Mouse (Mus musculus): ENCODE data around the gene Hpd. TPM values are rescaled to one million over a fixed set of nuclear protein-coding genes. Genes with fewer than 3 reads are reported as not detected.

The Hpd gene
- polyA plus RNA-seq, 1 experiment from 2014 or later: not detected

Other genes with a start within 250 kb of the Hpd start
- gene Kdm2b, start 192.9 kb downstream of the Hpd start, polyA plus RNA-seq (2015; fragmentation: Nextera tagmentation; extraction: Ambion mirVana): 117 and 123 TPM in 2 replicates
- 9.3 and 10.7 TPM in 2 replicates for gene Orai1, start 167.7 kb downstream of the Hpd start, polyA plus RNA-seq (2015; fragmentation: Nextera tagmentation; extraction: Ambion mirVana)
- gene Morn3, start 135.7 kb downstream of the Hpd start, polyA plus RNA-seq (2015; fragmentation: Nextera tagmentation; extraction: Ambion mirVana): 0.62 and 1.7 TPM in 2 replicates
- 16.9 and 18.7 TPM in 2 replicates for gene Tmem120b, start 114.3 kb downstream of the Hpd start, polyA plus RNA-seq (2015; fragmentation: Nextera tagmentation; extraction: Ambion mirVana)
- 13.9 and 21.4 TPM in 2 replicates for gene Rhof, start 50.0 kb downstream of the Hpd start, polyA plus RNA-seq (2015; fragmentation: Nextera tagmentation; extraction: Ambion mirVana)
- 10.0 and 11.8 TPM in 2 replicates for gene Setd1b, start 40.5 kb downstream of the Hpd start, polyA plus RNA-seq (2015; fragmentation: Nextera tagmentation; extraction: Ambion mirVana)
- gene Psmd9, start 13.3 kb downstream of the Hpd start, polyA plus RNA-seq (2015; fragmentation: Nextera tagmentation; extraction: Ambion mirVana): 73.6 and 77.6 TPM in 2 replicates
- gene Wdr66, start 69.4 kb upstream of the Hpd start, polyA plus RNA-seq (2015; fragmentation: Nextera tagmentation; extraction: Ambion mirVana): 0.94 and 1.7 TPM in 2 replicates
- gene Bcl7a, start 161.1 kb upstream of the Hpd start, polyA plus RNA-seq (2015; fragmentation: Nextera tagmentation; extraction: Ambion mirVana): 34.1 and 36.7 TPM in 2 replicates
- 15.5 and 19.0 TPM in 2 replicates for gene Mlxip, start 212.1 kb upstream of the Hpd start, polyA plus RNA-seq (2015; fragmentation: Nextera tagmentation; extraction: Ambion mirVana)